Mouse (Mus musculus): ENCODE results near the gene Stx16.

DNA sequence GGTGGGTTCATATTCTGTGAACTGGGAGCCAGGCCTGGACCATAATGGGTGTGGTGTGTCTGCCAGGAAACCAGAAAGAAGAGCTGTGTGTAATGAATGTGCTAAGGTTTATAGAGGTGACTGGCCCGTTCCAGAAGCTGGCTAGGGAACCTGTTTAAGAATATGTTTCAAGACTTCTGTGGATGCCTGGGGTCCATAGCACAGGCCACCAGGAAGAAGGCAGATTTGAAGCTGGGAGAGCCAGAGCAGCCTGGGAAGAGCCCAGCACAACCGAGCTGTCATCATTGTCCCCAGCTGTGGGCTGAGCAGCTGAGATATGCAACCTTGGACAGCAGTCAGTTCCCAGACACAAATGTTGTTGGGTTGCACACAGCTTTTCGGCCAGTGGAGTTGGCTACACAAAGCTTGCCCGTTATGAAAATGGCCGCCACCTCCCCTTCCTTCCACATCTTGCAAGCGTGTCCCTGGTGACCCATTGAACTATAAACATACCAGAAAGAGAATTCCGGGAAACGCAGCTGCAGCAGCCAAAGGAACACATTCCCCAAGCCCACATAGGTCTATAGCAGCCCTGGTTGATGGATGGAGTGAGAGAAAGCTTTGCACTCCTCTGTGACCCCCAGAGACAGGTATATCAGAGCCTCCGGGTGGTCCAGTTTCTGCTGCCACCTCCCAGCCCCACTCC is 12.4 kb upstream of the Stx16 start:
- TF ChIP-seq EP300 (optimal IDR thresholded peaks at IDR 0.05) (no peak), CTCF (IDR thresholded peaks at IDR 0.05; ENCODE audit: low read depth) (no peak)

All from stomach, postnatal 0 days (tissue).